Mouse (Mus musculus): ENCODE data around the gene Tmem88.

Tmem88 gene

GRCm38 (mm10) chr11:69357690-69358089 lies 40.3 kb downstream of the Tmem88 start:
- no peak for DNase-seq

GRCm38 (mm10) chr11:69356544-69356943 lies 41.5 kb downstream of the Tmem88 start:
- no peak for DNase-seq

All from kidney, postnatal 25 days (tissue).